Mouse (Mus musculus): ENCODE measurements around the gene Anks3.

Gene Anks3

DNA sequence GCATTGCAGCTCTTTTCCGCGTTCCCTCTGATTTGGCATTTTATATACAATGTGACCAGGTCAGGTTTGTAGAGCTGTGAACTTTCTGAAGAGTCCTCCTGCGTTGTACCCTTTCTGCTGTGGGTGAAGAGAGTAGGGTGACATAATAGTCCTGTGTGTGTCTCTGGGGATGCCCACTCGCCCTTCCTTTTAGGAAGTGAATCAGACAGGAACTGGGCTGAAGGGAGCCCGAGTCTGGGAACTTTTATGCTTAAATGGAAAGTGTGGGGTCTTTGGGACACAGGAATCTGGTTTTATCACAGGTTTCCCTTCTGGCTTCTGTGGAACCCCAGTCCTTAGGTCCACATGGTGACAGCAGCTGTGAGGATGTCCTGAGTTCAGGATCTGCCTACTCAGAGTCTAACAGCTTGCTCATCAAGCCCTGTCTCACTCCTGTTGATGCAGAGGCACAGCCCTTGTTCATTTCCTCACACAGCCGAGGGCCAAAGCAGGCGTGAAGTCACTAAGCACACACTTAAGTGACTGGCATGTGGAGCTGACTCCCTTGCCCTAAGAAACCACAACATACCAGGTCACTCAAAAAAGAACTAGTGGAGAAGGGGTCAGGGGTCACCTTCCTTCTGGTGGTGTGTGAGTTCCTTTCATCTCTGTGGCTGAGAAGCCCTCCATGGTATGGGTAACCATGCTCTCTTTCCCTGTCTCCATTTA is 69.7 kb downstream of the Anks3 start:
- DNase-seq: no peak

DNA sequence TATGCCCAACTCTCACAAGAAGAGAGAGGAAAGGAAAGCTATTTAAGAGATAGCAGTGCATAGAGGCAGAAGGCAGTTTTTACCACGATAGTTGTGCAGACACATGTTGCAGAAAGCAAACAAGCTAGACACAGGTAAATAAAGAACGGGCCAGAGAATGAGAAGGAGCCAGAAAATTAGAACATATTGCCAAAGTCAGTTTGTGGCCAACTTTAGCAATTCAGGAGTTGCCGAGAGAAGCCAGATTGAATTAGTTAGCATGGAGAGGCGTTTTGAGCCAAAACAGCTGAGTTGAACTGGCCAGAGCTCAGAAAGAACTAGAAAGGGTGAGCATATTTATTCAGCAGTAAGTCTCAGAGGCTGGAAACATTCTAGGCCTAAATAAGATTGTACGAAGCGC is 71.8 kb downstream of the Anks3 start:
- DNase-seq: no peak
